Mouse (Mus musculus) midbrain, embryonic 15.5 days (tissue): Measurements from ENCODE around the gene Mapk10. TPM values are rescaled to one million over a fixed set of nuclear protein-coding genes. Genes with fewer than 3 reads are reported as not detected.
A peak's percentile ranks its signal among the peaks of the same experiment; 100 is the strongest.

ENCODE experiments used
- ATAC-seq: fragments of 200-750 bp; cut with Nextera tagmentation; replicated peaks from 2 replicates; pipeline ENCODE4 v1.8.0; 2017; ENCODE audit warnings: moderate TSS enrichment
- H3K27ac ChIP-seq: fragments of 300-500 bp; sonication (generic); 2 replicates; pipeline ENCODE4 v1.5.1; 2015; ENCODE audit warnings: mild to moderate bottlenecking, inconsistent platforms
- H3K27me3 ChIP-seq: fragments of 300-500 bp; sonication (generic); replicated peaks from 2 replicates; pipeline ENCODE4 v1.6.1; 2015; ENCODE audit warnings: inconsistent platforms
- H3K36me3 ChIP-seq: fragments of 300-500 bp; sonication (generic); replicated peaks from 2 replicates; pipeline ENCODE4 v1.6.1; 2015; ENCODE audit warnings: inconsistent platforms
- H3K4me1 ChIP-seq: fragments of 300-500 bp; sonication (generic); 2 replicates; pipeline ENCODE4 v1.6.1; 2015; ENCODE audit warnings: inconsistent platforms
- H3K4me2 ChIP-seq: fragments of 300-500 bp; sonication (generic); 2 replicates; pipeline ENCODE4 v1.6.1; 2015; ENCODE audit warnings: inconsistent platforms, mild to moderate bottlenecking, moderate library complexity
- H3K4me3 ChIP-seq: fragments of 300-500 bp; sonication (generic); 2 replicates; pipeline ENCODE4 v1.5.1; 2015; ENCODE audit warnings: mild to moderate bottlenecking, inconsistent platforms
- H3K9ac ChIP-seq: fragments of 300-500 bp; sonication (generic); 2 replicates; pipeline ENCODE4 v1.6.1; 2015; ENCODE audit warnings: mild to moderate bottlenecking, inconsistent platforms
- H3K9me3 ChIP-seq: fragments of 300-500 bp; sonication (generic); 2 replicates; pipeline ENCODE4 v1.6.1; 2016; ENCODE audit warnings: inconsistent platforms
- WGBS: fragments of 180-500 bp; shearing (Covaris S2); methylation state at CpG from one replicate; pipeline ENCODE4 v1.1.7; 2015; ENCODE audit warnings: mixed read lengths; 5-methylcytosine and 5-hydroxymethylcytosine counted together
- polyA plus RNA-seq: library from polyadenylated mRNA; unstranded; fragments of >200 nt; fragmentation: Nextera tagmentation; extraction: Ambion mirVana; gene quantifications from 2 replicates; pipeline ENCODE4 v1.2.1, GENCODE M21; 2015

Mapk10 gene
- polyA plus RNA-seq, 1 experiment from 2014 or later: 135 TPM

GRCm38 (mm10) chr5:103197796-103198325, 13.3 kb downstream of the Mapk10 start:
- peaks cover 9% of the 10 kb centered on the region for H3K4me1 ChIP-seq
- no peaks in the 10 kb centered on the region for H3K27me3 ChIP-seq
- WGBS: 60% methylated on average over 2 of the region's 2 CpGs
- no peaks in the 10 kb centered on the region for H3K9me3 ChIP-seq
- H3K27ac ChIP-seq: no peak overlapping the region
- 0 out of 2 replicates have a peak, but pooled peaks cover 7% of the 10 kb centered on the region for H3K36me3 ChIP-seq
- H3K4me3 ChIP-seq: no peak overlapping the region
- H3K9ac ChIP-seq: no peak overlapping the region
- no peak overlapping the region for H3K4me2 ChIP-seq
- ATAC-seq: no peak

- WGBS: 57% methylated on average over 6 of the region's 6 CpGs
- H3K9ac ChIP-seq: no peak overlapping the region
- no peak overlapping the region for H3K4me2 ChIP-seq
- no peak overlapping the region for H3K4me3 ChIP-seq
- ATAC-seq: no peak
- H3K36me3 ChIP-seq: no peaks in the 10 kb centered on the region
- H3K9me3 ChIP-seq: no peaks in the 10 kb centered on the region
- H3K27me3 ChIP-seq: no peaks in the 10 kb centered on the region
- H3K27ac ChIP-seq: no peak overlapping the region
- peaks cover 16% of the 10 kb centered on the region for H3K4me1 ChIP-seq
Measured at GRCm38 (mm10) chr5:103194549-103194948, 16.6 kb downstream of the Mapk10 start.

GRCm38 (mm10) chr5:103193700-103194099, 17.4 kb downstream of the Mapk10 start:
- Histone ChIP-seq H3K4me3 (no peak overlapping the region), H3K9me3 (no peaks in the 10 kb centered on the region), H3K27ac (no peak overlapping the region), H3K27me3 (no peaks in the 10 kb centered on the region), H3K36me3 (no peaks in the 10 kb centered on the region), H3K4me2 (no peak overlapping the region), H3K4me1 (peaks cover 16% of the 10 kb centered on the region), H3K9ac (no peak overlapping the region)
- 70% methylated on average over 3 of the region's 3 CpGs for WGBS
- no peak for ATAC-seq

GRCm38 (mm10) chr5:103191577-103191976, 19.6 kb downstream of the Mapk10 start:
- H3K27ac ChIP-seq: peak overlapping the region; percentile 48; the same call in 1 of the 2 replicates
- WGBS: 15% methylated on average over 4 of the region's 4 CpGs
- H3K4me1 ChIP-seq: peaks cover 10% of the 10 kb centered on the region

GRCm38 (mm10) chr5:103184256-103184655, 26.9 kb downstream of the Mapk10 start:
- no peak overlapping the region for H3K27ac ChIP-seq
- H3K9me3 ChIP-seq: no peaks in the 10 kb centered on the region; the same call in 1 of the 2 replicates
- H3K4me2 ChIP-seq: no peak overlapping the region
- no peak for ATAC-seq
- 100% methylated on average over 1 of the region's 1 CpGs for WGBS
- H3K9ac ChIP-seq: no peak overlapping the region
- no peak overlapping the region for H3K4me3 ChIP-seq
- no peaks in the 10 kb centered on the region for H3K36me3 ChIP-seq
- H3K27me3 ChIP-seq: no peaks in the 10 kb centered on the region
- no peaks in the 10 kb centered on the region for H3K4me1 ChIP-seq

More at GRCm38 (mm10) chr5:103191577-103191976, 19.6 kb downstream of the Mapk10 start:
- H3K9ac ChIP-seq: no peak overlapping the region
- H3K27me3 ChIP-seq: no peaks in the 10 kb centered on the region
- ATAC-seq: peak; percentile 58; the same call in 1 of the 2 replicates
- H3K36me3 ChIP-seq: no peaks in the 10 kb centered on the region
- no peak overlapping the region for H3K4me2 ChIP-seq
- no peak overlapping the region for H3K4me3 ChIP-seq
- H3K9me3 ChIP-seq: no peaks in the 10 kb centered on the region; the same call in 1 of the 2 replicates

- no peak overlapping the region for H3K4me3 ChIP-seq
Measured at GRCm38 (mm10) chr5:103181622-103182021, 29.5 kb downstream of the Mapk10 start.

GRCm38 (mm10) chr5:103177010-103177409, 34.1 kb downstream of the Mapk10 start:
- H3K9me3 ChIP-seq: no peaks in the 10 kb centered on the region
- H3K9ac ChIP-seq: no peak overlapping the region
- H3K4me2 ChIP-seq: 0 out of 2 replicates have a peak overlapping the region, but pooled peaks have one; percentile 4
- 12% methylated on average over 5 of the region's 5 CpGs for whole genome bisulfite sequencing
- H3K36me3 ChIP-seq: no peaks in the 10 kb centered on the region
- no peaks in the 10 kb centered on the region for H3K27me3 ChIP-seq
- H3K4me1 ChIP-seq: peaks cover 35% of the 10 kb centered on the region
- H3K4me3 ChIP-seq: no peak overlapping the region
- peak overlapping the region; percentile 67 for H3K27ac ChIP-seq
- peak; percentile 76; the same call in 1 of the 2 replicates for ATAC-seq

More at GRCm38 (mm10) chr5:103181622-103182021, 29.5 kb downstream of the Mapk10 start:
- WGBS: 91% methylated on average over 10 of the region's 10 CpGs
- Histone ChIP-seq H3K36me3 (no peaks in the 10 kb centered on the region), H3K9me3 (no peaks in the 10 kb centered on the region; the same call in 1 of the 2 replicates), H3K27me3 (no peaks in the 10 kb centered on the region), H3K4me2 (no peak overlapping the region), H3K27ac (no peak overlapping the region), H3K4me1 (peaks cover 11% of the 10 kb centered on the region), H3K9ac (no peak overlapping the region)
- no peak for ATAC-seq

GRCm38 (mm10) chr5:103175989-103176388, 35.1 kb downstream of the Mapk10 start:
- no peaks in the 10 kb centered on the region for H3K36me3 ChIP-seq
- H3K9ac ChIP-seq: no peak overlapping the region
- H3K4me2 ChIP-seq: no peak overlapping the region
- no peaks in the 10 kb centered on the region for H3K9me3 ChIP-seq
- H3K27me3 ChIP-seq: no peaks in the 10 kb centered on the region
- 89% methylated on average over 7 of the region's 7 CpGs for WGBS
- H3K4me3 ChIP-seq: no peak overlapping the region
- H3K27ac ChIP-seq: peak overlapping the region; percentile 67; the same call in 1 of the 2 replicates
- no peak for ATAC-seq
- H3K4me1 ChIP-seq: peaks cover 35% of the 10 kb centered on the region

- Histone ChIP-seq H3K4me2 (no peak overlapping the region), H3K9ac (no peak overlapping the region), H3K4me1 (peaks cover 35% of the 10 kb centered on the region), H3K4me3 (no peak overlapping the region), H3K27me3 (no peaks in the 10 kb centered on the region), H3K27ac (peak overlapping the region; percentile 53; the same call in 1 of the 2 replicates), H3K36me3 (no peaks in the 10 kb centered on the region), H3K9me3 (no peaks in the 10 kb centered on the region)
- WGBS: 33% methylated on average over 7 of the region's 7 CpGs
- ATAC-seq: no peak
Measured at GRCm38 (mm10) chr5:103174607-103175006, 36.5 kb downstream of the Mapk10 start.

- Histone ChIP-seq H3K9ac (no peak overlapping the region), H3K36me3 (no peaks in the 10 kb centered on the region), H3K27me3 (no peaks in the 10 kb centered on the region), H3K4me2 (no peak overlapping the region), H3K4me3 (no peak overlapping the region), H3K27ac (no peak overlapping the region), H3K9me3 (no peaks in the 10 kb centered on the region), H3K4me1 (peaks cover 25% of the 10 kb centered on the region)
- ATAC-seq: no peak
- 87% methylated on average over 3 of the region's 3 CpGs for WGBS
Measured at GRCm38 (mm10) chr5:103171207-103171606, 39.9 kb downstream of the Mapk10 start.

GRCm38 (mm10) chr5:103167371-103167770, 43.8 kb downstream of the Mapk10 start:
- Histone ChIP-seq H3K27me3 (no peaks in the 10 kb centered on the region), H3K4me1 (peaks cover 11% of the 10 kb centered on the region), H3K36me3 (no peaks in the 10 kb centered on the region), H3K9me3 (no peaks in the 10 kb centered on the region), H3K4me3 (no peak overlapping the region), H3K27ac (peak overlapping the region; percentile 62), H3K9ac (no peak overlapping the region), H3K4me2 (no peak overlapping the region)
- 56% methylated on average over 5 of the region's 5 CpGs for WGBS
- no peak for ATAC-seq

- Histone ChIP-seq H3K27me3 (no peaks in the 10 kb centered on the region), H3K27ac (no peak overlapping the region), H3K4me2 (no peak overlapping the region), H3K4me3 (no peak overlapping the region), H3K36me3 (no peaks in the 10 kb centered on the region), H3K9ac (no peak overlapping the region), H3K9me3 (no peaks in the 10 kb centered on the region), H3K4me1 (peaks cover 17% of the 10 kb centered on the region)
- WGBS: 65% methylated on average over 2 of the region's 2 CpGs
- ATAC-seq: no peak
Measured at GRCm38 (mm10) chr5:103166755-103167154, 44.4 kb downstream of the Mapk10 start.

- H3K4me2 ChIP-seq: no peak overlapping the region
- ATAC-seq: no peak
- peaks cover 37% of the 10 kb centered on the region for H3K4me1 ChIP-seq
- no peak overlapping the region for H3K9ac ChIP-seq
- no peak overlapping the region for H3K4me3 ChIP-seq
- H3K9me3 ChIP-seq: no peaks in the 10 kb centered on the region
- WGBS: 92% methylated on average over 3 of the region's 3 CpGs
- H3K36me3 ChIP-seq: no peaks in the 10 kb centered on the region
- H3K27ac ChIP-seq: no peak overlapping the region
- no peaks in the 10 kb centered on the region for H3K27me3 ChIP-seq
Measured at GRCm38 (mm10) chr5:103164022-103164421, 47.1 kb downstream of the Mapk10 start.
